Mouse (Mus musculus) left cerebral cortex, postnatal 36 days (tissue): Measurements from ENCODE around the gene Ccdc138. TPM values are rescaled to one million over a fixed set of nuclear protein-coding genes. Genes with fewer than 3 reads are reported as not detected.

ENCODE experiments used
- total RNA-seq, 2 experiments: library from RNA; stranded (reverse); gene quantifications; 2 replicates each; pipeline ENCODE4 v1.2.3; 2021

Ccdc138 gene
- total RNA-seq, 2 experiments from 2014 or later = 3.8 to 4.3 TPM

Other genes with a start within 250 kb of the Ccdc138 start
- 10 to 100 TPM; 90.7 to 98.7 TPM for gene Gcc2, start 242.5 kb upstream of the Ccdc138 start, total RNA-seq
- 10 to 100 TPM; 21.2 to 23.2 TPM for gene Lims1, start 174.5 kb upstream of the Ccdc138 start, total RNA-seq
- 10 to 100 TPM; 75.6 to 96.8 TPM for gene Ranbp2, start 51.0 kb upstream of the Ccdc138 start, total RNA-seq
- under 1 TPM; 0.49 to 0.50 TPM for gene Edar, start 177.7 kb downstream of the Ccdc138 start, total RNA-seq
- not detected for gene Gm17542, start 220.3 kb downstream of the Ccdc138 start, total RNA-seq